Mouse (Mus musculus): Measurements from ENCODE around the gene Pyy.

The Pyy gene

DNA sequence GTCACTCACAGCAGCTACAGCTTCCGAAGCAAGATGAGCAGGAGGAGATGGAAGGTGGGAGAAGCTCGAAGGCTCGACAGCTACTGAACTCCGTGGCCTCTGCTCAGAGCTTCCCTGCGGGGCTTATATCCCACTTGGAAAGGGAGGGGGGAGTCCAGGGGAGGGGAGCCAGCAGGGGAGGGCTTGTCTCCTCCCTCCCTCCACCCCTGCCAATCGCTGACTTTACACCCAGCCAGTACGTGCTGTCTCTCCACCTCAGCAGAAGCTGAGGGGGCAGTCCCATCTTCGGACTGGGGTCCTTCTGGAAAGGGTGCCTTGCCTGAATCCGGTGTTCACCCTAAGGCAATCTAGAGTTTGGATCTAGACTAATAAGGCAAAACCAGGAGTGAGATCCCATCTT, at the start of gene Pyy:
Gene Pyy (minus strand): TSS at position 101 of the 400 bp plus-strand sequence.
- DNase-seq = no peak

DNA sequence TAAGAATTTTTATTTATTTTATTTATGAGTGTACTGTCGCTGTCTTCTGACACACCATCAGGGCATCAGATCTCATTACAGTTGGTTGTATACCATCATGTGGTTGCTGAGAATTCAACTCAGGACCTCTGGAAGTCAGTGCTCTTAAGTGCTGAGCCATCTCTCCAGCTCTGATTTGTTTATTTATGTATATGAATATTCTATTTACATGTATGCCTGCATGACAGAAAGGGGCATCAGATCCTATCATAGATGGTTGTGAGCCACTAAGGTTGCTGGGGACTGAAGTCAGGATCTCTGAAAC, 49.1 kb upstream of the Pyy start:
- DNase-seq = no peak

DNA sequence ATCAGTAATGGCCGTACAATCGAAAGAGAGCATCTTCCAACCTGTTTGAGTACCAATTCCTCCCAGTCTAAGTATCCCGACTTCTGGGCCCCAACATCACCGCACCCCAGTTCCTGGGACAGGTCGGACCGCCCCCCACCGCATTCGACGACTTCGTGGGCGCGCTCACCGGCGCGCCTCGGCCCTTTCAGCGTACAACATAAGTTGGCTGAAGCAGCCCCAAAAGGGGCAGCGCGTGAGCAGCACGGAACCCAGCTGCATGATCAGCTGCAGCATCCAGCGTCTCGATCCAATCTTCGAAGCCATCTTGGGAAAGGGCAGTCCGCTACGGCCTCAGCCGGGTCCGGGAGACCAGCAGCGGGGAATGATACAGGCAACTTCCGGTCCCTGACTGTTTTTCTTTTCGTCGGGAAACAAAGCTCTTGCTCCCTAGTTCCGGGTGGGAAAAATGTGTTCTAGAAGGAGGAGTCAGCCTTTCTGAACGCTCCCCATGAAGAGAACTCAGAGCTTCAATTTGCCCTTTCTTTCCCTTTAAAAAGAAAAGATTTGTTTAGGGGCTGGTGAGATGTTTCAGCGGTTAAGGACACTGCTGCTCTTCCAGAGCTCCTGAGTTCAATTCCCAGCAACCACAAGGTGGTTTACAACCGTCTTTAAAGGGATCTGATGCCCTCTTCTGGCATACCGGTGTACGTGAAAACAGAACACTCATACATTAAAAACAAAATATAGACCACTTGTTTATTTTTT, 48.6 kb upstream of the Pyy start, which contains the start of gene Tmem101:
Gene Tmem101 (minus strand): TSS at position 366 of the 747 bp plus-strand sequence.
- peak; percentile 96 for DNase-seq

DNA sequence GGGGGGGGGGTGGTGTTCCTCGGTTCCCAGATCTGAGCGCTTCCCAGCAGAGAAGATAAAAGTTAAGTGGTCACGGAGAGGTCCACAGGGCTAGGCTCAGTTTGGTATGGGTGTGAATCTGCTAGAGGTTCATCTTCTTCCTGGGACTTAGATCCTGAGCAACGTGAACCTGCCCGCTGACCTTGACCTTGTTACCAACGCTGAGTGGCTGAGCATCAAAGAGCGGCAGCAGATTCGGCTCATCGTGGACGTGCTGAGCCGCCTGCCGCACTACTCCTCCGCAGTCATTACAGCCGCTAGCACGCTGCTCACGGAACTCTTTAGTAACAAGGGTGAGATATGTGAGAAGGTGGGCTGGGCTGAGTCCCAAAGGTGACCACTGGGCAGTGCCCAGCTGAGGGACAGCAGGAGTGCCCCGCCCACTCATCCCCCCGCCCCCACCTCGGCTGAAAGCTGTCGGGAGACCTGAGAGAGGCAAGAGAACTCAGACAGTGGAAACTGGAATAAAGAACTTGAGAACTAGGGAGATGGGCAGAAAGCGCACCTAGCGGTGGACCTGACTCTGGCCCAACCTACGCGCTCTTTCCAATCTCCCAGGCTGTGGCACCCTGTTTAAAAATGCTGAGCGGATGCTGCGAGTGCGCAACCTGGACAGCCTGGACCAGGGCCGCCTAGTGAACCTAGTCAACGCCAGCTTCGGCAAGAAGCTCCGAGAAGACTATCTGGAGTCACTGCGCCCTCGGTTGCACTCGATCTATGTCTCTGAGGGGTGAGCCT, 39.8 kb upstream of the Pyy start:
- no peak for DNase-seq

DNA sequence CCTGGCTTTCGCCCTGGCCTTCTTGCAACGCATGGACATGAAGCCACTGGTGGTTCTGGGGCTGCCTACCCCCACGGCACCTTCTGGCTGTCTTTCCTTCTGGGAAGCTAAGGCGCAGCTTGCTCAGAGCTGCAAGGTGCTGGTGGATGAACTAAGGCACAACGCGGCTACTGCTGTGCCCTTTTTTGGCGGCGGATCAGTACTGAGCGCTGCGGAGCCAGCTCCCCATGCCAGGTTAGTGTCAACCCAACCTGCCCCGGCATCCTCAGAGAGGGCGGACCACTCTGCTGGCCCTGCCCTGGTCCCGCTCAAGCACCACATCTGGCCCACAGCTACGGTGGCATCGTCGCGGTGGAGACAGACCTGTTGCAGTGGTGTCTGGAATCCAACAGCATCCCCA, 38.9 kb upstream of the Pyy start:
- no peak for DNase-seq

DNA sequence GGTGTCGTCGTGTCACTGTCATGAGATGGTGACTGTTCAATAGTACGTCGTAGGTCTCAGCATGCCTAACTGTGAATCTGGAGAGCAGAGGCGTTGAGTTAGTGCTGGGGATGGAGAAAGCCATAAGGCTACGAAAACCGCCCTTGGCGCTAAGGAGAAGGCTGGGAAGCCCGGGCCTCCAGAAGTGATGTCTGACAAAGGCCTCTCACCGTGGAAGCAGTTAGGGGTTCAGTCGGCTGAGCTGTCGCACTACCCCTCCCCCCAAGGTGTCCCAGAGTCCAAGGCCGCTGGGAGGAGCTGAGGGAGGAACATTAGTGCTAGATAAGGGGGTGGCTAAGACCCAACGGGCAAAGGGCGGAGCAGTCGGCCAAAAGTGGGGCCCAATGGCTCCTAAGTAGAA, 38.4 kb upstream of the Pyy start:
- peak; percentile 30 for DNase-seq

DNA sequence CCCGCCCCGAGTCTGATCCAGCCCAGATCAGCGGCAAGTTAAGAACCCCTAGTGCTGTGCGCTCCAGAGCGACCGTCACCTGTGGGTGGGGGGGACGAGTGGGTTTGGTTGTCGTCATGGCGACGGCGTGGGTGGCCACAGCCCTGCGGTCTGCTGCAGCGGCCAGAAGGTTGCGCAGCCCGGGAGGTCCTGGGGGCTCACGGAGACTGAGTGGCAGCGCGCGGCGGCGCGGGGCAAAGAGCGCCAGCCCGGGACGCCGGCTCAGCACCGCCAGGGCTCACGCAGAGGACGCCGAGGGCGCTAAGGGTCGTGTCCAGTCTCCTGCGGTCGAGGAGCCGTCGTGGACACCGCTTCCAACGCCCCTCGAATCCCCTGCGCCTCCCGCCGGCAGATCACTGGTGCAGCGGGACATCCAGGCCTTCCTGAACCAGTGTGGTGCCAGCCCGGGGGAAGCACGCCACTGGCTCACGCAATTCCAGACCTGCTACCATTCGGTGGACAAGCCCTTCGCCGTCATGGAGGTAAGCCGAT, 37.9 kb upstream of the Pyy start, which contains the start of gene Nags:
Gene Nags (plus strand): TSS at position 43 of the 531 bp plus-strand sequence.
- no peak for DNase-seq

DNA sequence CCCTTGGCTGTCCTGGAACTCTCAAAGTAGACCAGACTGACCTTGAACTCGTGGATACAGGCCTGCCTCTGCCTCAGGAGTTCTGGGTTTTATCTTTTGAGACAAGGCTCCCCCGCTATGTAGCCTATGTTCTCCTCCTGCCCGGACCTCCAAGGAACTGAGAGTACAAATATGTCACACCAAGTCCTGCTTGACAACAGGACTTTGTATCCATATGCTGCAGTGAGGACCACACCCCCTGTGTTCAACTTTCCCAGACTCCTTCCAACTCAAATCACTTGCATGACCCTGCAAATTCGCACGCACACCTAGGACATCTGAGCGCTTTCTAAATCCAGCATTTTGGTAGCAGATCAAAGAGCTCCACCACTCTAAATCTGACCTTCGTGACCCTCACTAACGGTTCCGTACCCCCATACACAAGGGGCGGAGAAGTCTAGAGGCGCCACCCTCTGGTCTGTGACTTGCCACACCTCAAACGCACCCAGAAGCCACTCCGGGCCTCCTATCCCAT, 37.4 kb upstream of the Pyy start:
- no peak for DNase-seq

DNA sequence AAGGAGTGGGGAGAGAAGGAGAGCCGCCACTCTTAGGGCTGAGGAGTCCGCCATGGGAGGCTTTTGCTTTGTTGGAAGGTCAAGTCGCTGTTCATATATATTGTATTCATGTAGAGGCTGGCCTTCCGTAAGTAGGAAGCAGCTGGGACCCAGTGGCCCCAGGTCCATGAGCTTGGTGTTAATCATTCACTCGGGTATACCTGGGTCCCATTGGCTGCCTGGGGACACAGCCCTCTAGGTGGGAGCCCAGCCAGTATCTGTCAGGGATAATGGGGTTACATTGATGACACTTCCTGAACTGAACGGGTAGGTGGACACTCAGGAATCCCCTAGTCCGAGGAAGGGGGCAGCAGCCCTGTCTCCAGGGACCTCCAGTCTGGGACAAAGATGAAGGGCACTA, 34.7 kb upstream of the Pyy start:
- DNase-seq = no peak

DNA sequence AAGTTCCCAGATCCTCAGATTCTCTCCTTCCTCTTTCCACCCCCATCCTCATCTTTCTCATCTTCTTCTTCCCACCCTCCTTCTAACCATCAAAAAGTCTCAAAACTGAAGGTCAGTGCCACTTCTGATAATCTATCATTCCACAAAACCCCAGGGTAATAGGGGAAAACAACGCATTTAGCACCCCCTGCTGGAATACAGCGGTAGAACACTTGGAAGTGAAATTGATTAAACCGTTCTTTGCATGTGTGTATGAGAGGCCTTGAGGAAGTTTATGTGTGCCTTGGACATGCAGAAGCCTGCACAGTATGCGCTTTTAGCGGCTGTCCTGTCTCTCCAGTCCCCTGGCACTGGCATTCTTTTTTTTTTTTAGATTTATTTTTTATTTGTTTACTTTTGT, 32.9 kb upstream of the Pyy start:
- DNase-seq = peak; percentile 77

DNA sequence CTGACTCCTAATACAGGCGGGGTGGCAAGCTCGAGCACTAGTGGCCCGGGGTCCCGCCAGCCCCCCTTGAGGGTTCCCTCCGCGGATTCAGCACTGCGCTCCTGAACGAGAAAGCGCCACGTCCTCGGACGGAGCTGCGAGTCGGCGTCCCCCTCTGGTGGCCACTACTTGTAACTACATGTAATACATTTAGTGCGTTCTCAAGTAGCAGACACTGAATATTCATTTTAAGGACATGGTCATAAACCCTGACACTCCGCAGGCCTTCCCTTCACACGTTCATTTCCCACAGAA, 30.8 kb upstream of the Pyy start:
- DNase-seq = peak; percentile 76

DNA sequence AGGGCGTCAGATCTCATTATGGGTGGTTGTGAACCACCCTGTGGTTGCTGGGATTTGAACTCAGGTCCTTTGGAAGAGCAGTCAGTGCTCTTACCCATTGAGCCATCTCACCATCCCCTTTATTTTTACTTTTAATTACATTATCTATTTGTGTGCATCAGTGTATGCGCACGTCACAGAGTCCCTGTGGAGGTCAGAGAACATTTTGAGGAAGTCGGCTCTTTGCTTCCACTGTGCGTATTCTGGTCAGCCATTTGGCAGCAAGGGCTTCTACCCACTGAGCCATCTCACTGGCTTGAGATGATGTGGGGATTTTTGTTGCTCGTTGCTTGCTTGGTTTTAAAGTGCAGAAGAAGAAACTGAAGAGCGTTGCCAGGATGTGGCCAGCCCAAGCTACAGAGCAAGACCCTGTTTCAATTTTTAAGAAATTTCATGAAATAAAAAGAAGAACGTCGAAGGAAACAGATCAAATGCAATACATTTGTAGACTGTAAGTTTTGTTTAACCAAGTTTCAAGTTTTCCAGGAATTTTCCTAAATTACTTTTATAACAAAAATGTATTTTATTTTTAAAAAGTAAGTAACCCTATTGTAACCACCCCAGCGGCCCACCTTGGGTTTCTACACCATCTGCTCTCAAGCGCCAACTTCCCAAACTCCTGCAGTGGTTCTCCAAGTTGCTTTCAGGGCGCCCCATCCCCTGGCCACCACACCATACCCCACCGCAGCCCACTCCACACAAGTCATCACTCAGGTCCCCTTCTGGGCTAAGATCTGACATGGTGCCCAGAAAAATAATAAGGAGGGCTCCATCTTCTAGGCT, 30.2 kb upstream of the Pyy start:
- DNase-seq = no peak

DNA sequence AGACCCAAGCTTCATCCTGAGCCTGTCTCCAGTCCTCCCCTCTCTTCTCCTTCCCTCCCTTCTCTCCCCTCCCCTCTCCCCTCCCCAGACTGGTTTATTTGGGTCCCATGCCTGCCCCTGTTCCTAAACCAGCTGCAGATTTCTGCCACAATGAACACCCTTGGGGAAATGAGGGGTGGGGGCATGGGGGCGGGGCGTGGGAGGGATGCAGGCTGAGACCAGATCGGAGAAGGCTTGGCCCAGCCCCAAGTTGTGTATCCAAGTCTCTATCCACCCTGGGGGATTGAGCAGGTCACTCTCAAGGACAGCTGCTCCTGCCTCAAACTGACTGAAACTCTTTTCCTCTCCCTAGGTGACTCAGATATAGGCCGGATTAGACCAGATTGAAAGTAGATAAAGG, 26.9 kb upstream of the Pyy start:
- DNase-seq = no peak

DNA sequence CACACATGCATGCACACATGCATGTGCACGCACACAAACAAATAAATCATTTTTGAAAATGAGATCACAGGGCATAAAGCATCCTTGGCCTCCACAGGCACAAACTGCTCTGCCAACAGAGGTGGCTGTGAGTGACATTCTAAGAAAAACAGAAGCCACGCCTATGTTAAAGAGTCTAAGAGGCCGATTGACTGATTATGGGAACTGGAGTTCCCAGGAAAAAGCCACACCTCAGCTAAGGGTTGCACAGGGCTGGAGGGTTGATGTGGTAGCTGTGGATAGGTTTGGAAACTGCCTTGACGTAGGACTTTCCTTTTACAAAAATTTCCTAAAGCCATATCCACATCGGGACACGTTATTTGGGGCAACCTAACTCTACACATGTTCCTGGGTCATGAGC, 9.8 kb upstream of the Pyy start:
- no peak for DNase-seq

DNA sequence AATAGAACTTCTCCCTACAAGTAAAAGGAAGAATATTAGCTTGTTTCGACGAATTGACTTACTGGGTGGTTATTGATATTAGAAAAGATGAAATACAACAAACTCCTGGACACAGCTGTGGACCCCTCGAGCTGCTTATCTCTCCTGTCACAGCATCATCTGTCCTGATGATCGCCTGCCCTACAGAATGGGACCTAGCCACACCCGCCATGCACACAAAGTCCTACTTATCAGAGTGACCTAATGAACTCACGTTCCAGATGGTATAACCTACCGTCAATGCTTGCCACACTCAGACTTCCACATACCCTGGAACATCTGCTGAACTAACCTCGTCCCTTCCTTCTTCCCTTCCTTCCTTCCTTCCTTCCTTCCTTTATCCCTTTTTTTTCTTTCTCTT, 8.6 kb upstream of the Pyy start:
- DNase-seq = no peak

DNA sequence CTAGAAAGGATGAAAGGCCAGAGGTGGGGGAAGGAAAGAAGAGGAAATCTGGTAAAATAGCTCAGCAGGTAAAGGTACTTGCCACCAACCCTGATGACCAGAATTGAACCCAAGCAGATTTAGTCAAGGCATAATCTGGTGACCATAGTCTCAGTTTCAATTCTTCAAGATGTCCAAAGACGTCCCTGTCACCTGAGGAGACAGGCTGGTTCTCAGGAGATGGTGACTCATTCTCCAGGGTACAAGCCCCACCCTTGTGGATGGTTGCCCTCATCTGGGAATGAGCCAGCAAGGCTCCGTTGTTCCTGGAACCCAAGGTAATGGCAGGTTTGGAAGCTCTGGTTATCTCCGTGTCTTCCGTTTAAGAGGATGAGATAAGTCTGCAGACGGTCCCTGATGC, 3.9 kb upstream of the Pyy start:
- DNase-seq = no peak

DNA sequence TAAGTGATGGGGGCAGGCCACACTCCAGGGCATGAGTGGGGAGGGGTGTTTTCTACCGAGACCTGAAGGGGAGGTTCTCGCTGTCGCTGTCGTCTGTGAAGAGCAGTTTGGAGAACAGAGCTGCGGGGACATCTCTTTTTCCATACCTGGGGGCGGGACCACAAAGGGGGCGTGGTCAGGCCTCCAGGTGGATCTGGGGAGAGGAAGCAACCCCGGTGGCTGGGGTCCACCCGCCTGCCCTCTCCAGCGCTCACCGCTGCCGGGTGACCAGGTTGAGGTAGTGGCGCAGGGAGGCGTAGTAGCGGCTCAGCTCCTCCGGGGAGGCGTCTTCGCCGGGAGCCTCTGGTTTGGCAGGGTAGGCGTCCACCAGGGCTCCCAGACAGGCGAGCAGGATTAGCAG, 721 bp downstream of the Pyy start:
- DNase-seq = no peak

DNA sequence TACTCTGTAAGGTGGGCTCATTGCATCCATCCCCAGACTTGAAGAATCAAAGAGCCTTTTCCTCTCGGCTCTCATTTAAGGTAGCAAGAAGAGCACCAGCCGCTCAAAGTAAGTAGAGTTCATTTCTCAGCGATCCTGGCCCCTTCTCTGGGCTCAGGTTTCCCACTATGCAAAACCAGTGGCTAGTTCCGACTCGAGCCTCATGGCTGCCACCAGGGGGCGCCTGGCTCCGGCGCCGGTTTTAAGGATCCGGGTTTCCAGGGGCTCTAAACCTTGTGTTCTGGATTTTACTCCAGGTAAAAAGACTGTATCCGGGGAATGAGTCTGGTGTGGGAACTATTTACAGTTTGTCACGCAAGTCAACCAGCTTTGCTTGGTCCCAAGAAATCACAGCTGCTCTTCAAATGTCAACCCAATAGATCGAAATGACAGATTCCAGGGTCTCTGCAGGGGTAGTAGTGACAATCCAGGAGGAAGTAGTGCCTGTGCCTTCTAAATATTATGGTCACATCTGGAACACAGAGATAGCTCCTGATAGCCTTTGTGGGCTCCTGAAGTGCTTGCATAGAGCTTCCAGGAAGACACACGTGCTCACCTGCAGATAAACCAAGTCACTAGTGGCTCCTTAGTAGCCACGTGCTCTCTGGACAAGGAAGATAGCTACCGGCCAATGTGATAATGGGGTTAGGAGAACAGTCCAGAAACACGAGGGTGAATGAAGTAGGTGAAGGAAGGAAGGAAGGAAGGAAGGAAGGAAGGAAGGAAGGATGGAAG, 5.0 kb downstream of the Pyy start:
- peak; percentile 67 for DNase-seq

DNA sequence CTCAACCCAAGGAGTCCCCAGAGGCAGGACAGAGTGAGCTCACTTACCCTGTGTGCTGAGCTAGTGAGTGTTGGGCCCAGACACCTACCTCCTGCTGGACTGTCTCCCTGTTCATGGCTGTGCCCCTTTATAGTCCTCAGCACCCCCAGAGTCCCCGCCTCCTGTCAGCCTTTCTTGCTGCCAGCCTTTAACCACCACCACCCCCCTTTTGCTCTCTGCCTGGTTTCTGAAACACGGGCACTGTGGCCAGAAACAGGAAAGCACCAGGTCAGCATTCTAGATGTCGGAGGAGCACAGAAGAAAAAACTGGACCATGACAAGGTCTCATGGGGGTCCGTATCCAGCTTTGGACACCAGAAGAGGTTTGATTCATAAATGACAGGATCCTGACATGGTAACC, 6.4 kb downstream of the Pyy start, which contains the start of gene Ppy:
Gene Ppy (minus strand): TSS at position 101 of the 400 bp plus-strand sequence.
- no peak for DNase-seq

DNA sequence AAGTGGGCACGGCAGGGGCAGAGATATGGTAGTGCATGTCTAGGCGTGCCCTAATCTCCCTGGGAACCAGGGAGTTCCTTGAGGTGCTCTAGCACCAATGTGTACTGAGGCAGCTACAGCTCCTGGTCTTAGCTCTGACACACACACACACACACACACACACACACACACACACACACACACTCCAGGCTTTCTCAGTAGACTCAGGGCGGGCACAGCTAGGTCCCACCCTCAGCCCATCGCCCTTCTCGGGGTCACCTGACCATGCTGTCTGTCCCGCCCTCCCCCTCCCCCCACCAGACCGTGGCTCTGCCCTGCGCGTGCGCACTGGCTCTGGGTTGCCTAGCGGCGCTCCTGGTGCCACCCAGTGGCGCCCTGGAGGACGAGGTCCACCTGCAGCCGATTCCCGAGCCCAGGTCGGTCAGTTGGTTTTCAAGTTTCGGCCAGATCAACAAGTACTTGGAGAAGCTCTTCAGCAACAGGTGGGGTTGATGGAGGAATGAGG, 10.7 kb downstream of the Pyy start:
- DNase-seq = peak; percentile 79

DNA sequence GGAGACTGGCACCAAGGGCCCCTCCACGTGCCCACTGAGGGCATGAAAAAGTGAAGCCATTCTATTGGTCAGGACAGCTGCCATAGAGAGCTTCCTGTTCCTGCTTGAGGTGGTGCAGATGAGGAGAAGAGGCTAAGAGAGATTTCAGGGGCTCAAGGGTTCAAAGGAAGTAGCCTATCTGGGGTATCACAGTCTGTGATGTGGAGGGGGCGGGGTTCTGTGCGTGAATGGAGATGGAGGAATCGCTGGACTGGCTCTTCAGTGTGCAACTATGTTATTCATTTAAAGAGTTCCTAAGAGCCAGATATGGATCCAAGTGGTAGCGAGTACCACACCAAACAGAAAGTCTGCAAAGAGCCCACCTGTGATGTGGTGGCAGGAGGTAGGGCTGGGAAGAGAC, 11.2 kb downstream of the Pyy start:
- no peak for DNase-seq

DNA sequence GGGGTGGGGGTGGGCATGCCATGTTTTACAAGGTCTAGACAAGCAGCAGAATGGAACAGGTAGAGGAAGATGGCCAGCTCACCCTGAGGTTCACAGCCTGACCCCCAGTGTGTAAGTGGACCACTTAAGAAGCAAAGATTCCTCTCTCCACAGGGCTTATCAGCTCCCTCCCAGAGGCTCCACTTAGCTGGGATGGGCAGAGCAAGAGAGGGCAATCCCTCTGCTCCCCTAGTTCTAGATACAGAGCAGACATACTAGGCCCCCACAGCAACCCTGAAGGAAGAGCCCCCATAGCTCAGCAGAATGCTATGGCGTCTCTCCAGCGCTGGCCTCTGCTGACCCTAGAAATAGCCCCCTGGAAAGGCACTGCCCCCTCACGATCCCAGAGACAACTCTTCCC, 12.0 kb downstream of the Pyy start:
- no peak for DNase-seq
